ENCODE assay signal across 20 mouse cellular contexts in the genomic region with DNA sequence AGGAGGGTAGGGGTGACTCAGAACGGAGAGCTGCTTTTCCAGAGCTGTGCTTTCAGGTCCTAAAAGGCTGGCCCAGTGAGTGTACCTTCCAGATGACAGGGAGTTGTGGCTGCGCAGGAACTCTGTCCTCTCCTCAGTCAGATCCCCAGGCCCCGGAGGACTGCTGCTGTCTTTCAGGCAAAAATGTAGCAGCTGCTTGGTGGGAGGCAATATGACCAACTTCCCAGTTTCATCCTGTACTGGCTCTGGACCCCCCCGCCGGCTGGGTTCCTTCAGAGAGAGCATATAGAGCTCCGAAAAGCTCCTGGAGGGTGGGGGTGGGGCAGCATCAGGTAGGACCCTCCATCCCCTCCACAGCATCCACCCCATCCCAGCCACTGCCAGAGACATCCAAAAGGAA.
"Had no signal": no experiment of that assay in that cellular context is flagged by ENCODE, and none has a peak within 500 bp of the region (broad histone marks: within the 10 kb centered on the region; RNA-seq: fewer than 3 reads in every experiment).

No protein-coding gene starts in this region.

- H3K27ac ChIP-seq: heart, adult 2 months; heart, embryonic 13.5 days; heart, embryonic 15.5 days; hindbrain, embryonic 13.5 days; hindbrain, embryonic 15.5 days; hindbrain, postnatal 0 days; limb, embryonic 12.5 days; limb, embryonic 15.5 days; liver, embryonic 14.5 days had no signal

- H3K9me3 ChIP-seq: heart, embryonic 13.5 days; heart, embryonic 15.5 days; hindbrain, embryonic 13.5 days; hindbrain, embryonic 15.5 days; limb, embryonic 12.5 days; limb, embryonic 15.5 days had no signal

- ATAC-seq: hindbrain, postnatal 0 days; intestine, postnatal 0 days had no signal

- H3K4me3 ChIP-seq: heart, adult 2 months; heart, embryonic 13.5 days; heart, embryonic 15.5 days; hindbrain, embryonic 13.5 days; hindbrain, embryonic 15.5 days; limb, embryonic 12.5 days; limb, embryonic 15.5 days had no signal

- H3K4me2 ChIP-seq: heart, embryonic 11.5 days; heart, embryonic 13.5 days; heart, embryonic 15.5 days; hindbrain, embryonic 13.5 days; hindbrain, embryonic 15.5 days; limb, embryonic 12.5 days; limb, embryonic 15.5 days had no signal

- DNase-seq: gastrocnemius, postnatal 36 days; heart, adult 2 months; heart, postnatal 14 days; kidney, adult 18-20 months; kidney, adult 8-10 months; kidney, postnatal 14 days; kidney, postnatal 36 days; layer of hippocampus, adult 9-11 months; left cerebral cortex, postnatal 4 days; lung, adult 18-20 months had no signal

- H3K9ac ChIP-seq: heart, embryonic 13.5 days; heart, embryonic 15.5 days; hindbrain, embryonic 13.5 days; hindbrain, embryonic 15.5 days; limb, embryonic 12.5 days; limb, embryonic 15.5 days; liver, embryonic 14.5 days had no signal
